Mouse (Mus musculus) urinary bladder, adult 2 months (tissue): ENCODE data around the gene Cish. TPM values are rescaled to one million over a fixed set of nuclear protein-coding genes. Genes with fewer than 3 reads are reported as not detected.
A peak's percentile ranks its signal among the peaks of the same experiment; 100 is the strongest.

ENCODE experiments used
- DNase-seq: peaks from one replicate; pipeline ENCODE4 v3.0.0; 2022; ENCODE audit warnings: low spot score
- polyA plus RNA-seq: library from polyadenylated mRNA; depleted of rRNA; stranded (reverse); fragments of >200 nt; gene quantifications from 2 replicates; pipeline ENCODE4 v1.2.3, GENCODE M21; 2012

Gene Cish
- polyA plus RNA-seq, 1 experiment = 14.7 TPM

DNA sequence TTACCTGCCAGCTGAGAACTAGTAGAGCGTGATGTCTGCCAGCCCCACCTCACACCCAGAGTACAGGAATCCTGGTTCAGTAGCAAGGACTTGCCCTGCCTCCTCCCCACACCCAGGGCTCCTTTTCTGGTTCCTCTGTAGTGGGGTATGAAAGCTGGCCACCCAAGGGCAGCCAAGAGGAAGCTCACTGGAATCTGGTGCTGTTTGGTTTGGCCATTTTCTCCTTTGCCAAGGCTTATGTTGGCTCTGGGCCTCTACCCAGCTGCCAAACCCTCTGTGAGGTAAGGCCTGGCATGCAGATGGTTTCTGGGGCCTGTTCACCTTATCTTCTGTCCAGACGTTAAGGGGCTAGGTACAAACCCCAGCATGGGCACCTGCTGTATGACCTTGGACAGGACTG lies 20.0 kb downstream of the Cish start:
- no peak for DNase-seq

DNA sequence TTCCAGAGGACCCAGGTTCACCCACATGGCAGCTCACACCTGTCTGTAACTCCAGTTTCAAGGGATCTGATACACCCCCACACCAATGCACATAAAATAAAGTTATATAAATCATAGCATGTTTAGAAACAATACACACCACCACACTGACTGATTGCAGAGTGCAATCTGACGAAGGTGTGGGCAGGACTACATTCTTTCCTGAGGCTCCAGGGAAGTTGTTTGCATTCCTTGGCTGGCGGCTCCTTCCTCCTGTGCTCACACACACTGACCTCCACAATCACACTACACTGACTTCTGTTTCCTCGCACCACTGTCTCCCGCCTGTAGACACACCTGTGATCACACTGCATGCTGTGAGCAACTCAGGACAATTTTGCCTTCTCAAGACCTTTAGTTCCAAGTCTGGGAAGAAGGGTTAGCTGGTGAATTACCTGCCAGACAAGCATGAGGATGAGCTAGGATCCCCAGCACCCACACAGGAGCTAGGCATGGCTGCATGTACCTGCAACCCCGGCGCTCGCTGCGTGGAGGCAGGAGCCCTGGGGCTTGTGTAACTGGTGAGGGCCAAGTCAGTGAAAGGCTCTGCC lies 26.7 kb downstream of the Cish start:
- no peak for DNase-seq

- no peak for DNase-seq
These were observed 27.7 kb downstream of the Cish start for GRCm38 (mm10) chr9:107323558-107323957.

- no peak for DNase-seq
These were observed 29.2 kb downstream of the Cish start for GRCm38 (mm10) chr9:107324799-107325561.

DNA sequence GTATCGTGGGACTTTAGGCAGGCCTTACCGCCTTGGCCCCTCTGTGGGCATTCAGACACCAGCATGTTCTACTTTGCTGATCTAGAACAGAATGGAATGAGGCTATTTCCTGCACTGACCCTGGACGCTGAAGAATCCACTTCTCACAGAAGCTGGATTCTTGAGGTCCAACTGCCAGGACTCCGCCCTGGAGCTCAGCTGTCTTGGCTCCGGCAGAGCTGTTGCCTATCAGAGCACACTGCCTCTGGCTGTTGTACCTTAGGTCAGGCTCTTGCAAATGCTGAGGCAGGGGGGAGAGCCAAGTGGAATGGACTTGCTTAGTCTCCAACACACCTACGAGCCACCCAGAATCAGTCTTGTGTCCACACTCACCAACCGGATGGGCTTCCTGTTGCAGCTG lies 30.1 kb downstream of the Cish start:
- no peak for DNase-seq

DNA sequence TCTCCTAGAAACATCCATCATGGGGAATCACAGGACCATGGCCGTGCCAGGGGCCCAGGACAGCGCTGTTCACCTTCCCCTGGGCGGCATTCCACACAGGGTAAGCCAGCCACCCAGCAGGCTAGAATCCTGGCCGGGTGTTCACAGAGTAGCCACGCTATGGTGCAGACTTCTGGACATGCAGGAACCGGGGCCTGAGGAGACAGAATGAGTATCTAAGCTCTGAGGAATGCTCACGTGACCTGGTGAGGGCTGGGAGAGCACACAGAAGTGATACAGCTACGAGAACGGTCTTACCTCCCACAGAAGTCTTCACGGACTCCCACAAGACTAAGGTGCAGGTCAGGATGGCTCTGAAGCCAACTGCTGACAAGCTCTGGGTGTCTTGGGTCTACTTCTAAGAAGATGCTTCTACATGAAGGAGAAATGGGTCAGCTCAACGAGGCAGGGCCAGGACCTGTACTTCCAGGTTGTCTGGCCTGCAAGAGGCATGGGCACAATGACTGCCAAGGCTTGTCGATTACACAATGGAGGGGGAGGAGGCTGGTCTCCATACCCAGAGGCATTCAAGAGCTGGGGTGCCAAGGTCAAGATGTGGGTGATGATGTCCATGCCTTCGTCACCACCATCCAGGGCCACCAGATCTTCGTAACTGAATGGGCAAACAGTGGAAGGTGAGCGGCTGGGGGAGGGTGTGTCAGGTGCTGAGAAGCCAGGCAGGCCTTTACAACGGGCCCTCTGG lies 32.2 kb downstream of the Cish start:
- DNase-seq = no peak

DNA sequence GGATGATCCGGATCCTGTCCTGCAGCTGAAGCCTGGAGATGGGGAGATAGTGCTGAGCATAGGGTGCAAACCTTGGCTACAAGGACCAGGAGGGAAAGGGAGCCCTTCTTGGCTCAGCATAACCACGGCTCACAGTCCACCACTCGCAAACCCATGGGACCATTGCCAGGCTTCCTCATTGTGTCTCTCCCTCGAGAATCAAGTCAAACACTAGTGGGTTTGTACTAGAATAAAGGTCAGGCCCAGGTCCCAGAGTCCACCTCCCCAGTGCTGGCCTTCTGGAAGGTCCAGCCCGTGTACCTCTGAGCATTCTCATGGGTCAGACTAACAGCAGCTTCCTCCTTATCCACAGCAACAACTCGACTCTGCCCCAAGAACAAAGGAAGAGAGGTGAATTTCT lies 35.0 kb downstream of the Cish start:
- no peak for DNase-seq

- DNase-seq = no peak
These were observed 37.9 kb downstream of the Cish start for GRCm38 (mm10) chr9:107333686-107334085.

- DNase-seq = no peak
These were observed 38.5 kb downstream of the Cish start for GRCm38 (mm10) chr9:107334356-107334755.

DNA sequence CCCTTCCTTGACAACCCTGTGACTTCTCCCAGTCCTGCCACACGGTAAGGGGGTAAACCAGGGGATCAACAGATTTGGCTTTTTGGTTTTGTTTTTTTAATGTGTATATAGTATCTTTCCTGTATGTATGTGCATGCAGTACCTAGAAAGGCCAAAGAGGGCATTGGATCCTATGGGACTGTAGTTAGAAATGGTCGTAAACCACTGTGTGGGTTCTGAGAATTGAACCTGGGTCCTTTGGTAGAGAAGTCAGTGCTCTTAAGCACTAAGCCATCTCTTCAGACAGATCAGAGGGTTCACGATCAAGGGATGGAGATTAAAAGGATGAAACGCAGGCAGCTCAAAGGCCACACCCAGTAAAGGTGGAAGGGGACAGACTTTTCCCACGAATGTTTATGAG lies 39.2 kb downstream of the Cish start:
- no peak for DNase-seq

DNA sequence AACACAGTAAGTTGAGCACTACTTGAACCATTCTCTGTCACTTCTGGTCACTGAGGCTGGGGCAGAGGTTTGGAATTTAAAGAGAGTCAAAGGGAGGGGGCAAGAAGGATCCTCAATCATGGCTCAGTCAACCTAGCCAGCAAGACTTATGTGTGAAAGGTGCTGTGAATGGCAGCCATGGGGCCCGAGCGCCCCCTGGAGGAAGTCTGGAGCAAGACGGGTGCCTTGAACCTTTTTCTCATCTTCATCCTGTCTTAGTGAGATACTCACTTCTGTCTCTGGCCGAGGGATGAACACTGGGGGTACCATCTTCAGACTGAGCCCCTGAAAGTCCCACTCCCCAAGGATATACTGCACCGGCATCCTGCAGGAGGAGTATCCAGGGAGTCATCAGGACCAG lies 40.1 kb downstream of the Cish start:
- DNase-seq = peak; percentile 72

DNA sequence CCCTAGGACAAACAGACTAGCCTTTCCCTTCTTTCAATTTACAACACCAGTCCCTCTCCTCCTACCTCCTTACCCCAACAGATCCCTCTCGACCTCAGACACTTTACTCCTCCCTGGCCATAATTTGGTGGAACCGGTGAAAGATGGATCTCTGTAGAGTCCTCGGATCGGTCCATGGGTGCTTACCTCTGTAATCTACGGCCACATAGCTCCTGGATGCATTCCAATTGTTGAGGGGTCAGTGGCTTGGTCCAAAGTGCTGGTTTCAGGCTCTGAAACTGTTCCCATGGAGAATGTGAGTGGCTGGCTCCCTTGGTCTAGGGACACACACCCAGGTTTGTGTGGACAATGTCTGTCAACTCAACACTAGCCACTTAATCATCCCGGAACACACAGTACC lies 40.6 kb downstream of the Cish start:
- no peak for DNase-seq

DNA sequence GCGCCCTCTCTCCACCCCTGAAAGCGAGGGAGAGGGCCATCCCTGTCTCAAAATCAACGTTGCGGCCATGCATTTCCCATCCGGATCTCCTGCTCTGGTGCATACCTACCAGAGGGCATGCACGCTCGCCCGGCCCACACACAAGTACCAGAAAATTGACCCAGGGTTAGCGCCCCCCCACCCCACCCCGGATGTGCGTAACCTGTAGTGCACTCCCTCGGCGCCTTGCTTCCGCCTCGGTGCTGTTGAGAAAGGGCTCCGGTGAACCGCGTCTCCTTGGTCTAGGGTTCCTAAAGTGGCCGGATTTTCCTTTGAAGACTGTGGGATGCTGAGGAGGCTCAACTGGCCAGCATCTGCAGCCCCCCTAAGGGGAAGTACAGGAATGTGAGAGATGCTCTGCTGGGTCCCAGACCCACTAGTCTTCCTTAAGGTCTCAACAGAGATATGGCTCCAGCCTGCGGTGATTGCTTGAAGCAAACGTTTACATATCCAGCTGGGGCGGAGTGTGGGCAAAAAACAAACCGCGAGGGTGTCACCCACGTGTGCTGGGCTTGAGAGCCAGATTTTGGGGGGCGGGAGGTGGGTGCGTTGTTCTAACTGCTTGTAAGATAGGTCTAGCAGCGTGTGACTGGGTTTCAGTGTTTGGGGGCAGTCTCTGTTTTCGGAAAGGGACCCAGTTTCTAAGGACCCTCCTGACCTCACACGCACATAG lies 42.5 kb downstream of the Cish start, which contains the start of gene Hemk1:
Gene Hemk1, minus strand, starts transcription at position 179 of the 712 bp plus-strand sequence.
- DNase-seq = peak; percentile 61

GRCm38 (mm10) chr9:107340267-107340859 lies 44.5 kb downstream of the Cish start, which contains the start of gene 6430571L13Rik:
TSS of gene 6430571L13Rik (plus strand) at chr9:107340602.
- DNase-seq = peak; percentile 86

- DNase-seq = no peak
These were observed 45.3 kb downstream of the Cish start for GRCm38 (mm10) chr9:107340911-107341645.

GRCm38 (mm10) chr9:107342201-107342709 lies 46.4 kb downstream of the Cish start:
- DNase-seq = no peak

DNA sequence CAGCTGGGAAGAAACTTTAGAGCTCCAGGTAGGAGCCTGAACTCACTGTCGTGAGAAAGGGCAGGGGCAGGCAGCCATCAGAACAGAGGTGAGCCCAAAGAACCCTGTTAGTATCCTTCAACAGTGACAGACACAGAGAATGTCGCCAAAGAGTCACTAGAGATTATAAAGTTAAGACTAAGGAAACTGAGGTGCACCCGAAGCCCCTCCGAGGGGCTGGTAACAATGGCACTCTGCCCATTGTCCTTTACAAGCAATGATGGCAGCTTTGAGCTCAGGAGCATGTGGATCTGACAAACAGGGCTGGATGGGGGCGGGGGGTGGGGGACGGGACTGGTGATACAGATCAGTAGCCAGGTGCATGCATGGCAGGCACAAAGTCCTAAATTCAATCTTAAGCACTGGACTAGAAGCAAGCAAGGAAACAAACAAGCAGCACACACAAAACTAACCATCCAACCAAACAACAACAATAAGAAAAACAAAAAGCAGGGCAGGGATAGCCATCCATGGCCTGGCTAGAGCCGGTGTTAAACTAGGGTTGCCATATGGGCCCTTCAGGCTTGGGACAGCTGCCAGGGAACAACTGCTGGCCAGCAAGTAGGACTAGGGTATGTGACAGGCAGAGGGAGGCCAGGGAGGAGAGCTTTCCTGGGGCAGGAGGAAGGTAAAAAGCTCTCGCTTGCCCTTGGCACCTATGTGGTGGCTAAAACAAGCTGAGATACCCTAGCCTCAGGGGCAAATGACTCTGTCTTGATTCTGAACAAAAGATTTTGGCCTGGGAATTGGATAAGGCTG lies 47.5 kb downstream of the Cish start:
- DNase-seq = no peak

GRCm38 (mm10) chr9:107344027-107344426 lies 48.2 kb downstream of the Cish start:
- DNase-seq = no peak

DNA sequence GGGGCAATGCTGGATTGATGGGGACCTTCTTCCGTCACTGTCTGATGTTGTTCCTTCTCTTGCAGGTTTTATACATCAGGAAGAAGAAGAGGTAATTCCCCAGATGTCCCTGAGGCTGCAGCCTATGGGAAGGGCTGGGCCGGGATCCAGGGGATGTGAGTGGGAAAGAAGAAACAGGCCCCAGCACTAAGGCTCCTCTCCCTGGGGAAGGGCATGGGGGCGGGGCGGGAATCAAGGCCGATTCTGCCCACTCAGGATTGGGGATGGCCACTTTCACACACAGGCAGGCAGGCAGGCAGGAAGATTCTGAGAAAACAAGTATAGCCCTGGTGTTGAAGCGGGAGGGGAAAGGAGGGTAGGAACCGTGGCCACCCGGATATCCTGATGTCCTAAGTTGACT lies 50.3 kb downstream of the Cish start:
- DNase-seq = no peak
